Mouse (Mus musculus) cerebellum, postnatal 4 days (tissue): ENCODE measurements around the gene Zfp868.
"Not testable (repeated sequence)": the region's sequence is repeated elsewhere in the genome, so short reads cannot be mapped to it uniquely, and the experiment has no call there.

ENCODE experiments used
- DNase-seq, 2 experiments: peaks; one replicate each; pipeline ENCODE4 v3.0.0; 2022; ENCODE audit warnings: low spot score in 2 of 2, mixed read lengths in 1 of 2

Zfp868 gene

DNA sequence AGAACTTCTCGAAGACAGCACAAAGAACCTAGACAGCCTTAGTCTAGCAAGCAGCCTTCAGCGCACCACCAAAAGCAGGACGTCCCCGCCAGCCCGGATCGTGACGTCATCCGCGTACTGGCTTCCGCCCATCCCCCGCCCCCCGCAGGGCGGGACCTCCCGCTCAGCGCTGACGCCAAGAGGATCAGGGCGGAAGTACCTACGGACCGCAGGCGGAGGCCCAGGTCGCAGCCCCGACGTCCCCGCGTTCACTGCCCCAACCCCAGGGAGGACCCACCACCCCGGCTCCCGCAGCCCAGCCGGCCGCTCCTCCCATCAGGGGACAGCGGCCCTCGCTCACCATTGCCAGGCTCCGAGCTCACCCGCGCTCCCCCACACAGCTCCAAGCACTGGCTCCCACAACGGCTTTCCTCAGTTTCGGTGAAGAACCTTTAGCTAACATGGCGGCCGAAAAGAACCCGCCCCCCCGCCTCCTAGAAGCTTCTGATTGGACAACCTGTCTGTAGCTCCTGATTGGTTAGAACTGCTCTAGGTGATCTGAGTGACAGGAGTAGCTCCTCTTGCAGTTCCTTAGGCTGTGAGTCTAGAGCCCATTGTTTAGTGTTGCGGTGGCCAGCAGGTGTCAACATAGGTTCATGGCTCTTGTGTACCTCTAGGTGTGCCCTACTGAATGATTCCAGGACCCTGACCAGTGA, at the start of gene Zfp868:
Gene Zfp868, minus strand, starts transcription at position 454 of the 695 bp plus-strand sequence.
- DNase-seq, result peak; percentile 98 to 99

DNA sequence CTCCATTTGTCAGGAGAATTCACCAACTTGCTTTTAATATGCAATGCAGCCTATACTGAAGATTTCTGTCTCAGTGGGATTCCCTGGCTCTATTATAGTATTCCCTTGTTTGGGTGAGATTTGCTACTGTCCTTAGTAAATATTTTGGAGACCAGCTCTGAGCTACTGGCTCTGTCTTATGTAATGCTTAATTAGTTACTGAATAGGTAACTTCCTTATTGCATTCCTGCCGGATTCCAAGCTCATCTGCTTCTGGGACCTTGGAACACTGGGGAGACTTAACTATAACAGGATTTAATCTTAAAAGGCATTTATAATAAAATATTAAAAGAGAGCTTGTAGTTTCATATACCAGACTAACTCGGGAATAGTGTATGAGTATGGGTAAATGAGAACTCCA, 39.7 kb upstream of the Zfp868 start:
- not testable (repeated sequence) for DNase-seq

GRCm38 (mm10) chr8:69661294-69661693, 35.9 kb upstream of the Zfp868 start:
- no peak for DNase-seq

GRCm38 (mm10) chr8:69654358-69654981, 29.1 kb upstream of the Zfp868 start, which contains the start of gene Zfp964:
Gene Zfp964, plus strand, starts transcription at chr8:69654479.
- DNase-seq, result peak; percentile 88 to 91

DNA sequence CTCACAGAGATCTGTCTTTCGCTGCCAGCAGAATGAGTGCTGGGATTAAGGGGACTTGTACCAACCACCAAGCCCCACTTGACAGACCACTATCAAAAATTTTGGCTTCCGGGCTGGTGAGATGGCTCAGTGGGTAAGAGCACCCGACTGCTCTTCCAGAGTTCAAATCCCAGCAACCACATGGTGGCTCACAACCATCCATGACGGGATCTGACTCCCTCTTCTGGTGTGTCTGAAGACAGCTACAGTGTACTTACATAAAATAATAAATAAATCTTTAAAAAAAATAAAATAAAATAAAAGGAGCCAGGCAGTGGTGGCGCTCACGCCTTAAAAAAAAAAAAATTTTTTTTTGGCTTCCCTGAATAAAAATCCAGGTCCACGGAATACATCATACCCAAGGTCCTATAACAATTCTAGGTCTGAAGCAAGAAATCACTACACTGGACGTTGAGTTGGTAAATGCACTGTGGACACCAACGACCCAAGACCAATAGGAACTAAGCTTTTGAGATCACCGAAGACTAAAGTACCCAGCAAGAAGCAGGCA, 28.5 kb upstream of the Zfp868 start:
- no peak for DNase-seq

DNA sequence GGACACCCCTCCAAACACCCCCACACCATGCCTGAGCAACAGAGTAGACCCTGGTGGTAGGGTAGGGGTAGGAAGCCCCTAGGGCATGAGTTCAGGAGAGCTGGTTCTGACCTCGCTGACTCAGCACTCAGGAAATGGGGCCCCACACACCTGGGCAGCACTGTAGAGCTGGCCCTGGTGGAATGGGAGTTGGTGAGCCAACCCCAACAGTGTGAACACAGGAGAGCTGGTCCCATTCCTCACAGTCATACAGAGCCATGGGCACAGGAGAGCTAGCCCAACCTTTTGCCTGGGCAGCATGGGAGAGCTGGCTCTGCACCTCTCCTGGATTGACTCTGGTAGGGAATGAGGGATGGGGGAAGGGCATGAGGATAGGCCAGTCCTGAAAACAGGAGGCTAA, 7.3 kb downstream of the Zfp868 start:
- no peak for DNase-seq

- DNase-seq, result no peak
Observed at GRCm38 (mm10) chr8:69614687-69615086, 10.7 kb downstream of the Zfp868 start.

GRCm38 (mm10) chr8:69597598-69597997, 27.8 kb downstream of the Zfp868 start:
- not testable (repeated sequence) for DNase-seq

DNA sequence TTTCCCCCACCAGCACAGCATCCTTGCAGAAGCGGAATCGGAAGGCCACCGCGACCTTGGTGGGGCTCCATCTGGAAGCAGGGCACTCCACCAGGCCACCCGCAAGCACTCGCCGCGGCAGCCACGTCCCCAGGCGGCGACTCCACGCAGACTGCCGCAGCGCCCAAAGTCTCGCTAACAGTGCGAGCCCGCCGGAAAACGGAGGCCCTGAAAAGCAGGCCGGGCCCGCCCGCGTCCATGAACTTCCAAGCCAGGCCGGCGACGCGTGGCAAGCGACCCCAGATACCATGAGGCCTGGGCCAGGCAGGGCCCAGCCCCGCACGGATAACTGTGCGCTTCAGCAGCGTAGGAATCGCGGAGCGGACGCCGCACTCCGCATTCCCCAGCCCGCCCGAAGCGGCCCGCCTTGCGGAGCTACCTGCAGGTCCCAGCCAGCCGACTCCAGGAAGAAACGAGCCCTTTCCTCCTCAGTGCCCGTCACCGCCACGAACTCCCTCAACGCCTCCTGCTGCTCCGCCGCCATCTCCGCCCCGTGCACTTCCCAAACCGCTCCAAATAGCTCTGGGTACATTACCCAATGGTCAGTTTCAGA, 40.6 kb downstream of the Zfp868 start:
- DNase-seq, result peak; percentile 26 to 49

DNA sequence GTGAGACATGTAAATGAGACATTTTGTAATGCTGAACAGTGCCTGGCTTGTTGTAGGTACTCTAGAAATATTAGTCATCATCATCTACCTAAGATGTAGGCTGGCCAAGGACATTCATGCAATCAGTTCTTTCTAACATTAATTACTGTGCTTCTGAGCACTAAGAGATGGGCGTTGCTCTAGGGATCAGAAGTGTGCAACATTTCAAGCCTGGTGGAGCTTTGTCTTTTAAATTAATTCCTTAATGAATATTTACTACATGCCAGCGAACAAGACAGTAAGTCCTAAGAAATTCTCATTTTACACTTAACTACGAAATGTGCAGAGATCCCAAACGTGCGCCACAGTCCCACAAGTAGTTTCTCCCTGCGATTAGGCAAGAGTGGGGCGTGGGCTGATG, 41.1 kb downstream of the Zfp868 start:
- DNase-seq, result not testable (repeated sequence)
